Comparison of ENCODE assay signal across 9 mouse cellular contexts in the genomic region with DNA sequence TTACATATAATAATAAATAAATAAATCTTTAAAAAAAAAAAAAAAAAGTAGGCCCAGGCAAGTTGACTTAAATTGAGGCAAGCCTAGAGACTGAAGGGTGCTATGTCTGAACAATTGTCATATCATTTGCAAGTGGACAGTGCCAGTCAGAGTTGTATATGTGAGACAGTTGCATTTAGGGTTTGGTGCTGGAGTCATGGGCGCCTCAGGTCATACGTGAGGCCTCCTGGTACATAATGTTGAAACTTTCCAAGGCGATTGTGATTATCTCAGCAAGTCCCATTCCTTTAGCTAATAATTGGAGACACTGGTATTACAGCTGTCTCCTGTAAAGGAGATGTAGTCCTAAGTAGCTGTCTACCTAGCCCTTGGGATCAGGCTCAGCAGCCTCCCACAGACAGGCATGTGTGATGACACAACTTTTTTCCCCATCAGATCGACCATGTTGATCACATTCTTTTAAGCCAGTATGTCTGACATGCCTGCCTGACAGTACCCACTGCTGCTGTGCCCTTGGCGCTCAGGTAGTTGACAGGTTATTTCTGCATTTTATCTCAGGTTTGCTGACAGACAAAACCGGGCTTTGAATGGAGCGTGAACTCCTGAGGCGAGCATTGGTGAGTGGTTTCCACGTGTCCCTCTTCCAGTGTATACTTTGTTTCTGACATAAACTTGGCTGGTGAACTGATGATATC. TPM values are rescaled to one million over a fixed set of nuclear protein-coding genes. Genes with fewer than 3 reads are reported as not detected.
A peak's percentile ranks its signal among the peaks of the same experiment; 100 is the strongest.
DNase-seq lines count a peak whose midpoint lies in the region; ATAC-seq lines count a peak whose summit lies in the region.
"Had no signal": no experiment of that assay in that cellular context is flagged by ENCODE, and none has a peak within 500 bp of the region (broad histone marks: within the 10 kb centered on the region; RNA-seq: fewer than 3 reads in every experiment).

No protein-coding gene starts in this region.

- no peaks in the 10 kb centered on the region for H3K9me3 ChIP-seq in heart, embryonic 10.5 days
- no peaks in the 10 kb centered on the region for H3K9me3 ChIP-seq in hindbrain, embryonic 13.5 days
- H3K9me3 ChIP-seq in midbrain, embryonic 12.5 days: no peaks in the 10 kb centered on the region

- H3K27ac ChIP-seq in heart, embryonic 10.5 days: peak overlapping the region; percentile 77
- H3K27ac ChIP-seq in hindbrain, embryonic 13.5 days: peak overlapping the region; percentile 20; the same call in 1 of the 2 replicates
- peak overlapping the region; percentile 63 for H3K27ac ChIP-seq in midbrain, embryonic 12.5 days (replicated peaks)

- DNase-seq in heart, embryonic 10.5 days (ENCODE audit: low spot score): no peak
- DNase-seq in heart, adult 9 months (ENCODE audit: low spot score in 2 of 2): no peak
- peak; percentile 49 for DNase-seq in NIH3T3 (ENCODE audit: low read depth)
- no peak for DNase-seq in frontal cortex, postnatal 10 days (ENCODE audit: low spot score in 2 of 2)
- DNase-seq in ovary, postnatal 36 days (ENCODE audit: low spot score): no peak
- DNase-seq in B cell, adult 2 months: no peak
- DNase-seq: kidney, postnatal 4 days had no signal

- peak overlapping the region; percentile 66 for H3K4me2 ChIP-seq in hindbrain, embryonic 13.5 days
- peak overlapping the region; percentile 95 for H3K4me2 ChIP-seq in midbrain, embryonic 12.5 days (replicated peaks)

- H3K9ac ChIP-seq in hindbrain, embryonic 13.5 days: peak overlapping the region; percentile 91
- H3K9ac ChIP-seq in midbrain, embryonic 12.5 days (replicated peaks): peak overlapping the region; percentile 91

- no peak for ATAC-seq in hindbrain, embryonic 13.5 days (ENCODE audit: low FRiP score)
- ATAC-seq in midbrain, embryonic 12.5 days (ENCODE audit: low FRiP score, low read depth): no peak

- H3K36me3 ChIP-seq in heart, embryonic 10.5 days: peaks cover 22% of the 10 kb centered on the region
- peaks cover 28% of the 10 kb centered on the region for H3K36me3 ChIP-seq in hindbrain, embryonic 13.5 days
- peaks cover 20% of the 10 kb centered on the region for H3K36me3 ChIP-seq in midbrain, embryonic 12.5 days

- no peaks in the 10 kb centered on the region for H3K27me3 ChIP-seq in heart, embryonic 10.5 days (ENCODE audit: insufficient read depth, poor library complexity, severe bottlenecking)
- no peaks in the 10 kb centered on the region for H3K27me3 ChIP-seq in hindbrain, embryonic 13.5 days
- H3K27me3 ChIP-seq in midbrain, embryonic 12.5 days: no peaks in the 10 kb centered on the region

- peak overlapping the region; percentile 84 for H3K4me3 ChIP-seq in heart, embryonic 10.5 days
- H3K4me3 ChIP-seq in hindbrain, embryonic 13.5 days: peak overlapping the region; percentile 85
- H3K4me3 ChIP-seq in midbrain, embryonic 12.5 days: peak overlapping the region; percentile 85

- 38% methylated on average over 9 of the region's 9 CpGs for WGBS in heart, embryonic 10.5 days
- 25% methylated on average over 9 of the region's 9 CpGs for WGBS in hindbrain, embryonic 13.5 days
- 28% methylated on average over 9 of the region's 9 CpGs for WGBS in midbrain, embryonic 12.5 days

- H3K4me1 ChIP-seq in heart, embryonic 10.5 days: peaks cover 23% of the 10 kb centered on the region
- H3K4me1 ChIP-seq in hindbrain, embryonic 13.5 days (replicated peaks): peaks cover 39% of the 10 kb centered on the region
- H3K4me1 ChIP-seq in midbrain, embryonic 12.5 days: peaks cover 36% of the 10 kb centered on the region

RNA-seq across cellular contexts. Expression of gene Znfx1, which starts 1.9 kb away (rescaled TPM):
- 6.5 and 7.3 TPM in 2 replicates for polyA plus RNA-seq in heart, embryonic 10.5 days (2016; fragmentation: Nextera tagmentation; extraction: Ambion mirVana)
- polyA plus RNA-seq in hindbrain, embryonic 13.5 days (2015; fragmentation: Nextera tagmentation; extraction: Ambion mirVana): 6.5 and 7.8 TPM in 2 replicates
- polyA plus RNA-seq in midbrain, embryonic 12.5 days (2016; fragmentation: Nextera tagmentation; extraction: Ambion mirVana): 9.0 and 9.6 TPM in 2 replicates

RNA-seq across cellular contexts. Expression of gene Ddx27, which starts 49.8 kb away (rescaled TPM):
- polyA plus RNA-seq in heart, embryonic 10.5 days (2016; fragmentation: Nextera tagmentation; extraction: Ambion mirVana): 46.4 and 59.4 TPM in 2 replicates
- polyA plus RNA-seq in hindbrain, embryonic 13.5 days (2015; fragmentation: Nextera tagmentation; extraction: Ambion mirVana): 37.3 and 38.0 TPM in 2 replicates
- 50.2 and 51.8 TPM in 2 replicates for polyA plus RNA-seq in midbrain, embryonic 12.5 days (2016; fragmentation: Nextera tagmentation; extraction: Ambion mirVana)

Comparison
In these comparisons a context has a peak if more than half of its experiments do, and no peak if none do; other contexts are left out.
1. H3K27ac ChIP-seq: peak in every context shown above with its lines; median percentile 77 in heart, embryonic 10.5 days; 63 in midbrain, embryonic 12.5 days; 20 in hindbrain, embryonic 13.5 days.